Mouse (Mus musculus): Measurements from ENCODE around the gene Ulk3.

DNA sequence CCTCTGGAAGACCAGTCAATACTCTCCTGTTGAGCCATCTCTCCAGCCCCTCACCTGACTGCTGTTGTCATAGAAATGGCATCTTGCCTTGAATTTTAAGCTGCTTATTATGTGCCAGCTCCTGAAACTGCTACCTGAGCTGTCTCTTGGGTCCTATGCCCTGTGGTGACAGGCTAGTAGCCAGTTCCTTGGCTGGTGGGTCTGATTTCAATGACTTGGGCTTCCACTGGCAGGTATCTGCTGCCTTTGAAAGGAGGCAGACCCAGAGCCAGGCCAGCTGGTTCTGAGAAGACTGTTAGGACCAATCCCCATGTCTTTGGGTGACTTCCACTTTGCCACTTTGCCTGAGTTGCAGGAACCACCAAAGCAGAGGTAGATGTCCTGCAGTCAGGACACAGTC, 14.9 kb upstream of the Ulk3 start:
- TF ChIP-seq CTCF (IDR thresholded peaks at IDR 0.05) (no peak), EP300 (IDR thresholded peaks at IDR 0.05; ENCODE audit: insufficient read depth, low read depth, low read length) (no peak), POLR2A (IDR thresholded peaks at IDR 0.05; ENCODE audit: insufficient read depth, low read depth, low read length) (no peak)
